Comparison of ENCODE assay signal across 14 mouse cellular contexts in genomic region chr2:59622514-59623139, GRCm38 (mm10). TPM values are rescaled to one million over a fixed set of nuclear protein-coding genes. Genes with fewer than 3 reads are reported as not detected.
DNase-seq lines count a peak whose midpoint lies in the region; ATAC-seq and TF ChIP-seq lines count a peak whose summit lies in the region.
"Had no signal": no experiment of that assay in that cellular context is flagged by ENCODE, and none has a peak within 500 bp of the region (broad histone marks: within the 10 kb centered on the region; RNA-seq: fewer than 3 reads in every experiment).

No protein-coding gene starts in this region.

- DNase-seq in heart, adult 11 months = no peak
- DNase-seq in lung, adult 2 months = no peak
- peak; percentile 38 for DNase-seq in embryo, embryonic 9.5 days (ENCODE audit: extremely low spot score)
- peak; percentile 70 for DNase-seq in mesoderm, embryonic 11.5 days (ENCODE audit: low read depth, low spot score)
- no peak for DNase-seq in layer of hippocampus, postnatal 10 days (ENCODE audit: low spot score in 2 of 2)
- DNase-seq in adrenal gland, adult 8-10 months = no peak
- DNase-seq: adrenal gland, postnatal 36 days; gastrocnemius, postnatal 25 days; left cerebral cortex, postnatal 4 days had no signal

- H3K27me3 ChIP-seq in heart, embryonic 16.5 days (ENCODE audit: control insufficient read depth, insufficient read depth, low read length) = no peaks in the 10 kb centered on the region
- no peaks in the 10 kb centered on the region for H3K27me3 ChIP-seq in lung, embryonic 15.5 days

- H3K9me3 ChIP-seq in heart, embryonic 16.5 days (replicated peaks; ENCODE audit: control insufficient read depth, low read length) = no peaks in the 10 kb centered on the region
- H3K9me3 ChIP-seq in lung, embryonic 15.5 days = no peaks in the 10 kb centered on the region

- peak overlapping the region; percentile 83 for H3K27ac ChIP-seq in heart, embryonic 16.5 days (ENCODE audit: low read length)
- no peak overlapping the region for H3K27ac ChIP-seq in lung, embryonic 15.5 days
- H3K27ac ChIP-seq: hindbrain, postnatal 0 days; layer of hippocampus, adult 2 months had no signal

- H3K4me1 ChIP-seq in heart, embryonic 16.5 days (ENCODE audit: control insufficient read depth, insufficient read depth, low read length) = peaks cover 42% of the 10 kb centered on the region
- peaks cover 38% of the 10 kb centered on the region for H3K4me1 ChIP-seq in lung, embryonic 15.5 days
- peaks cover 8% of the 10 kb centered on the region; the same call in 1 of the 2 replicates for H3K4me1 ChIP-seq in lung, adult 2 months (ENCODE audit: control insufficient read depth, insufficient read depth, low read length)

- peak; percentile 90 for ATAC-seq in heart, embryonic 16.5 days (replicated peaks; ENCODE audit: extremely low read depth, insufficient read depth, low FRiP score)
- ATAC-seq in lung, embryonic 15.5 days (ENCODE audit: borderline replicate concordance, extremely low read depth, low FRiP score, low TSS enrichment) = 0 out of 2 replicates have a peak, but pooled peaks have one; percentile 53
- ATAC-seq: forebrain, embryonic 14.5 days; hindbrain, postnatal 0 days had no signal

- no peak for TF ChIP-seq POLR2A in lung, adult 2 months (IDR thresholded peaks at IDR 0.05; ENCODE audit: borderline replicate concordance, extremely low read depth, low read depth, low read length)

- H3K4me3 ChIP-seq in heart, embryonic 16.5 days (ENCODE audit: low read length) = no peak overlapping the region
- no peak overlapping the region for H3K4me3 ChIP-seq in lung, embryonic 15.5 days
- H3K4me3 ChIP-seq in lung, adult 2 months (replicated peaks; ENCODE audit: extremely low read depth, low read depth, low read length) = no peak overlapping the region
- H3K4me3 ChIP-seq: layer of hippocampus, adult 2 months had no signal

- 0 out of 2 replicates have a peak, but pooled peaks cover 2% of the 10 kb centered on the region for H3K36me3 ChIP-seq in heart, embryonic 16.5 days (ENCODE audit: control insufficient read depth, insufficient read depth)
- H3K36me3 ChIP-seq in lung, embryonic 15.5 days = no peaks in the 10 kb centered on the region

- WGBS in heart, embryonic 16.5 days = 10% methylated on average over 6 of the region's 6 CpGs
- WGBS in lung, embryonic 15.5 days = 39% methylated on average over 6 of the region's 6 CpGs
- WGBS in lung, adult 2 months = 39% methylated on average over 6 of the region's 6 CpGs

- TF ChIP-seq CTCF in lung, adult 2 months (IDR thresholded peaks at IDR 0.05; ENCODE audit: insufficient read depth, low read length) = no peak

- peak overlapping the region; percentile 34; the same call in 1 of the 2 replicates for H3K4me2 ChIP-seq in heart, embryonic 16.5 days (ENCODE audit: low read depth, low read length)
- H3K4me2 ChIP-seq in lung, embryonic 15.5 days = no peak overlapping the region

- H3K9ac ChIP-seq in heart, embryonic 16.5 days (ENCODE audit: low read length) = no peak overlapping the region
- no peak overlapping the region for H3K9ac ChIP-seq in lung, embryonic 15.5 days

RNA-seq across cellular contexts. Expression of gene Tanc1, which starts 10.8 kb away (rescaled TPM):
- 27.3 and 29.1 TPM in 2 replicates for polyA plus RNA-seq in heart, embryonic 16.5 days (2015; fragmentation: Nextera tagmentation; extraction: Ambion mirVana)
- polyA plus RNA-seq in lung, embryonic 15.5 days (2015; fragmentation: Nextera tagmentation; extraction: Ambion mirVana) = 30.0 and 33.9 TPM in 2 replicates
- 24.5 and 29.0 TPM in 2 replicates for polyA plus RNA-seq in lung, adult 2 months (2012; rRNA removed)
- total RNA-seq in layer of hippocampus, postnatal 10 days (2021) = 10 to 100 TPM; 20.9 to 32.2 TPM
- 10 to 100 TPM; 17.4 to 31.0 (median 23.9) TPM for total RNA-seq in adrenal gland, adult 8-10 months (2022)

Comparison
In these comparisons a context has a peak if more than half of its experiments do, and no peak if none do; other contexts are left out.
1. DNase-seq: peak in embryo, embryonic 9.5 days (single experiment) and mesoderm, embryonic 11.5 days (single experiment); none in heart, adult 11 months (single experiment), lung, adult 2 months (single experiment), layer of hippocampus, postnatal 10 days (0 of 2) and adrenal gland, adult 8-10 months (single experiment).